Mouse (Mus musculus): ENCODE results near the gene 4930524B15Rik.

GRCm38 (mm10) chr11:31948462-31949330, 16.7 kb upstream of the 4930524B15Rik start:
- TF ChIP-seq CTCF (IDR thresholded peaks at IDR 0.05; ENCODE audit: control insufficient read depth, insufficient read depth, low read length), result no peak
- no peak for TF ChIP-seq POLR2A (IDR thresholded peaks at IDR 0.05; ENCODE audit: borderline replicate concordance, control insufficient read depth, low read depth, low read length)
